Mouse (Mus musculus) left cerebral cortex, adult 18-20 months (tissue): Measurements from ENCODE around the gene Naaladl2. TPM values are rescaled to one million over a fixed set of nuclear protein-coding genes. Genes with fewer than 3 reads are reported as not detected.

Source experiments
- DNase-seq, 2 experiments: peaks; one replicate each; pipeline ENCODE4 v3.0.0; 2021 to 2022; ENCODE audit warnings: low spot score in 2 of 2, mixed read lengths in 1 of 2
- total RNA-seq, 2 experiments: library from RNA; stranded (reverse); gene quantifications; 2 replicates each; pipeline ENCODE4 v1.2.3; 2021

Naaladl2 gene
- total RNA-seq, 2 experiments from 2014 or later = 3.7 to 4.0 TPM

GRCm38 (mm10) chr3:24001741-24002140 lies 1142.3 kb downstream of the Naaladl2 start:
- DNase-seq = no peak

DNA sequence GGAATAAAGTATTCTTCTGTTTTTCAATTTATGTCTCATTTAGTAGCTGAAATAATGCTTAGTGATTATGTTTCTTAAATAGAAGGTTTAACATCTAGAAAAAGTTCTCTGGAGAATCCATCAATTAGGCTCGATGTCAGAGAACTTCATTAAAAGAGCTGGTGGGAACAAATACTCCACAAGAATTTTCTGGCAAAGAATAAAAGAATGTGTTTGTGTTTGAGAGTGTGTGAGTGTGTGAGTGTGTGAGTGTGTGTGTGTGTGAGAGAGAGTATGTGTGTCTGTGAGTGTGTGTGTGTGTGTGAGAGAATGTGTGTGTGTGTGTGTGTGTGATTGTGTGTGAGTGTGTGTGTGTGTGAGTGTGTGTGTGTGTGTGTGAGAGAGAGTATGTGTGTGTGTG lies 1170.3 kb downstream of the Naaladl2 start:
- DNase-seq = no peak

DNA sequence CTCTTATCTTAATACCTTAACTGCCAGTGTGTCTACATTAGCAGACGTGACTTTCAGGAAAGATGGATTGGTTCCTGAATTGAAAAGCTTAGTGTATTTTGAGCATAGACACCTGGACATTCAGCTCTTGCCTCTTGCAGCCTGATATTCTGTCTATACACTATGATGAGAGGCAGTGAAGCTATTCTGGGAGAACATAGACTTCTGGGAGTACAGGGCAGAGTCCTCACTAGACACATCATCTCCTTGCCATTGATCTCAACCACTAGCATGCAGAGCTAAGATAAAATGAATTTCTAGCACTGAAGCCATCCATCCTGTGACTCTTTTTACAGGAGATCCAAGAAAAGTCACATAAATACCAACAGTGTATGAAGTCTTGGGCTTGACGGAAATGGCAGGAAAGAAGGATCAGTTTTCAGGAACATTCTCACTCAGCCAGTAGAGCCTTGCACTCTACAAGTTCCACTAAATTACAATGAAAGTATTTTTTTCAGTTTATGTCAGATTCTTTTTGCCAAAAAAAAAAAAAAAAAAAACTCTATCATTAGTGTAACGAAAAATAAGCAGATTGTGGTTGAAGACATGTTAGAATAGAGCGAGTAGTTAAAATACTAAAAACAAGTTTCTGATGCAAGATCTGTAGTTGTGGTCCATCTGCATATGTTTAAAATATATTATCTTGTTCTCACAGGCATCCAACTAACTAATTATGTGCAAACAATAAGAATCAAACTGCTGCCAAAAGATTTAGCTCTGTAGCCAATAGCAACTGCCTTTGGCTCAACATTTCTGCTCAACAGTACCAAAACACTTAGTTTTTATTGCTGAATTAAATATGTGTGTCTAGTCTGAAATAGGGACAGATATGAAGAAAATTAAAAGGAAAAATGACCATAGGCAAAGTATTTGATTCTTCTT lies 1171.1 kb downstream of the Naaladl2 start:
- DNase-seq = no peak

DNA sequence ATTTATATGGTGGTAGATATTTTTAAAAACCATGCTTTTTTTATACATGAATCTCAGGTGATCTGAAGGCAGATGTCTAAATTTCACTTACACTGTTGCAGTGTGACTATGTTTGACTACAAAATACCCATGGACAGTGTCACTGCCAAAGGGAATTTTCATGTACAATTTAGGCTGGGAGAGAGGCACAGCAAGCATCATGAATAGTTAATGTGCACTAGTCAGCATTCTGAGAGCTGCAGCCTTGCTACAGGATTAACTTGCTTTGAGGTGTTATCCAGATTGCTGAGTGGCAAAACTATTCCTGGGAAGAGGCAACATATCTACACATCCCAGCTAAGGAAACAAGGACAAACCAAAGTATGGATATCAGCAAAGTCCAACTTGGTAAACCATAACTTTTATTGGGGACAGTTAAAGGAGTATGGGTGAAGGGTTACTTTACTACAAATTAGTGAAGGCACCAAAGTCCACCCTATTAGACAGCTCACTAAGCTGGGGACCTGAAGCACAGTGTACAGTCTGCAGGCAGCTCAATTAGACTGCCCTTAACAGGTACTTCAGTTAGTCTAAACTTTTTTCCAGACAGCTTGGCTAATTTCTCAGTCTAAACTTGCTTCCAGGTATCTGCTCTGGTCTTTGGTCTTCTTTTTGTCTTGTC lies 1181.0 kb downstream of the Naaladl2 start:
- no peak for DNase-seq

GRCm38 (mm10) chr3:23946182-23946581 lies 1197.9 kb downstream of the Naaladl2 start:
- DNase-seq = no peak

DNA sequence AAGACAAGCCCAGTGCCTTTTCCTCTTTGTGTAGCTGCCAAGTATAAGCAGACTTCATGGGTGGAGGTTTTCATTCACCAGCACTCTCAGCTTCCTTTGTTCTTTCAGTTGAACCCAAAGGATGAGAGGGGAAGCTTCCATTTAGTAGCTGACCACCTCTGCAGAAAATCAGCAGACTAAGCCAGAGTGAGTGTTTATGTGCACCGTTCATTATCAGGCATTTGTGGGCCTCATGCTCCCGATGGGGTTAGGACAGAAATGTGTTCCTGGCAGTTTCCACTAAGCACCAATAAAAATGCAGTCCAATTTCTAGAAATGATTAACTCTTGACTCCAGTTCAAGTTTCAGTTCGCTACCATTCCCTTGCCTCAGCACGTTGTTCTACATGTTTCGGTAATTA lies 1206.8 kb downstream of the Naaladl2 start:
- DNase-seq = no peak

DNA sequence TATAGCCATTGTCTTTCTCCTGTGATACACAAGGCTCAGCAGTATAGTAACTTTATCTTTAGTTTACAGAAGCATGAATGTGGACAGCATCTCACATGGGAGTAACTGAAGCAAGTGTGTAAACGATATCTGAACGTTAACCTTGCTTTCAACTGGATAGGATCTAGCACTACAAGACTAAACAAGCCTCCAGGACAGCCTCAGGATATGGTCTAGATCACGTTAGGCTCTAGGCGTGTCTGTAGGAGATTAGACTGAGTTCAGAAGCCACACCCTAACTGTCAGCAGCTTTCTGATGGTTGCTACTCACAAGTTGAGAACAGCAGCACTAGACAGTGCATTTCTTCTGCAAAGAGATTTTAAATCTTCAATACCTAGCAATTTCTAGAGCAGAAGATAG lies 1216.0 kb downstream of the Naaladl2 start:
- DNase-seq = no peak

DNA sequence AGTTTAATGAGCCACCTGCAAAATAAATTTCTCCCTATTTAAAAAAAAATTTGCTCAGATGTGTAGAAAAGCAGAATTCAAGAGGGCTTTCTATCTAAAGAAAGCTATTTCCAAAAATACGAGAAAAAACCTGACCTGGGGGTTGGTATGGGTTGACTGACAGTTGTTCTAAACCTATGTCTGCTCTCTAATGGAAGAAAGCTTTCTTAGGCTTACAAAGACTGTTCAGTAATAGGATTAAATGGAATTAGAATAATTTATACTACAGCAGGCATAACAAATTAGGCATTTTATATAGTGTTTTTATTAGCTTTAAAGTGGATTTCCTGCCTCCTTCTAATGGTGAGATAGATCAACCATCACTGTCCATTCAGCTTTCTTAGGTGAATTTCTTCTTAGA lies 1236.4 kb downstream of the Naaladl2 start:
- DNase-seq = no peak

- no peak for DNase-seq
Observed at GRCm38 (mm10) chr3:23865688-23866087, 1278.4 kb downstream of the Naaladl2 start.

- no peak for DNase-seq
Observed at GRCm38 (mm10) chr3:23857275-23857674, 1286.8 kb downstream of the Naaladl2 start.

DNA sequence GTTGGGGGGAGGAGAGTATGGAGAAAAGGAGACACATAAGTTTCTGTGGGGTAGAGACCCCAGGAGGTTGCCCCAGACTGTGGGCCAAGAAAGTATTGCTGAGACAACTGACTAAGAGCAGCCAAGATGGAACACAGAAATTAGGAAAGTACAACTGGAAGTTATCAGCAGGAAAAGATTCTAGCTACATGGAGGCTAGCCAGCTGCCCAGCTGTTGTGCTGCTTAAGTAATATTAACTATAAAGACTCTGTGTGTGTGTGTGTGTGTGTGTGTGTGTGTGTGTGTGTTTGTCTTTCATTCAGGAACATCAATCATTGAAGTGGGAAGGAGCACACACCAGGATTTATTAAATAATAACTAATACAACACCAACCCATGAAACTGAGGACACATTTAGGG lies 1326.5 kb downstream of the Naaladl2 start:
- no peak for DNase-seq

DNA sequence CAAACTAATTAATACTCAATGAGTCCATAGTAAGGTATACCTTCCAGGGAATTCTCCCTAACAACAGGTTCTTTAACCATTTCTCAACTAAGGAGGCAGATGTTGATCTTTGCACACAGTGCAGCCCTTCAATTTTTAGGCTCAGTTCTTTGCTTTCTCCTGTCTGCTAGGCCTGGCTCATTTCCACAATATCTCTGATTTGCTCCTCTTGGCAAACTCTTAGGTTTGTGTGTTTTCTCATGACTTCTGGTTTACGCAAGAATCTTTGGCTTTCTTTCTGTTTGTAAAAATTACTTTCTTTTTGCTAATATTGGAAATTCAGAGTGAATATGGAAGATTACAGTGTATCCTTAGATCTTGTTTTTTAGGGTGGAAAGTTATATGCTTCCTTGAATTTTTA lies 1385.3 kb downstream of the Naaladl2 start:
- no peak for DNase-seq
